Mouse (Mus musculus) C2C12 (cell line): ENCODE data around the gene Spag6. TPM values are rescaled to one million over a fixed set of nuclear protein-coding genes. Genes with fewer than 3 reads are reported as not detected.

Experiments
- H3K27me3 ChIP-seq: one replicate; pipeline ENCODE4 v1.6.1; 2011; ENCODE audit not compliant: control insufficient read depth, insufficient read depth, insufficient read length
- H3K36me3 ChIP-seq: one replicate; pipeline ENCODE4 v1.6.1; 2011; ENCODE audit not compliant: control insufficient read depth, insufficient read depth
- H3K4me3 ChIP-seq: one replicate; pipeline ENCODE4 v1.5.1; 2011; ENCODE audit warnings: mild to moderate bottlenecking, control low read depth; ENCODE audit not compliant: poor library complexity, insufficient read depth, severe bottlenecking
- H3K79me2 ChIP-seq: one replicate; pipeline ENCODE4 v1.6.1; 2011; ENCODE audit not compliant: control insufficient read depth, insufficient read depth
- H3K79me3 ChIP-seq: one replicate; pipeline ENCODE4 v1.6.1; 2011; ENCODE audit warnings: low read depth, control low read depth
- H3ac ChIP-seq: one replicate; pipeline ENCODE3; 2011; ENCODE audit warnings: low read depth; ENCODE audit not compliant: control insufficient read depth, insufficient read length
- CEBPB ChIP-seq: IDR thresholded peaks from one replicate; pipeline ENCODE4 v1.6.1; 2011; ENCODE audit warnings: low read depth, mild to moderate bottlenecking, control low read depth, moderate library complexity
- CTCF ChIP-seq: IDR thresholded peaks from one replicate; pipeline ENCODE4 v1.5.1; 2011; ENCODE audit not compliant: control insufficient read depth, insufficient read depth, insufficient read length
- FOSL1 ChIP-seq: IDR thresholded peaks from one replicate; pipeline ENCODE4 v1.8.0; 2011; ENCODE audit warnings: mild to moderate bottlenecking, low read length; ENCODE audit not compliant: poor library complexity, insufficient read depth, severe bottlenecking
- MAX ChIP-seq: IDR thresholded peaks from one replicate; pipeline ENCODE4 v1.6.1; 2011; ENCODE audit warnings: mild to moderate bottlenecking, control low read depth
- MYOD1 ChIP-seq: IDR thresholded peaks from one replicate; pipeline ENCODE4 v1.6.1; 2011; ENCODE audit warnings: low read depth; ENCODE audit not compliant: control insufficient read depth, insufficient read length
- MYOG ChIP-seq: IDR thresholded peaks from one replicate; pipeline ENCODE4 v1.6.1; 2011; ENCODE audit not compliant: control insufficient read depth, insufficient read length; ENCODE audit errors: extremely low read depth
- USF1 ChIP-seq: IDR thresholded peaks from one replicate; pipeline ENCODE4 v1.6.1; 2011; ENCODE audit warnings: low read depth, mild to moderate bottlenecking, control low read depth, moderate library complexity
- polyA plus RNA-seq: library from polyadenylated mRNA; unstranded; fragments of >200 nt; fragmentation: generic; extraction: Trizol; gene quantifications from one replicate; pipeline ENCODE4 v1.2.1, GENCODE M21; 2012; ENCODE audit warnings: missing spikeins

Spag6 gene
- polyA plus RNA-seq, 1 experiment, result 0.14 TPM

GRCm38 (mm10) chr2:18772413-18772812, 78.6 kb downstream of the Spag6 start:
- H3K4me3 ChIP-seq, result no peak overlapping the region
- TF ChIP-seq FOSL1, result peak; percentile 81
- no peak for TF ChIP-seq USF1
- TF ChIP-seq MYOD1, result peak; percentile 35
- TF ChIP-seq CTCF, result no peak
- peak; percentile 57 for TF ChIP-seq MAX
- H3K27me3 ChIP-seq, result no peaks in the 10 kb centered on the region
- no peaks in the 10 kb centered on the region for H3K36me3 ChIP-seq
- no peak overlapping the region for H3ac ChIP-seq
- H3K79me3 ChIP-seq, result no peaks in the 10 kb centered on the region
- no peaks in the 10 kb centered on the region for H3K79me2 ChIP-seq

DNA sequence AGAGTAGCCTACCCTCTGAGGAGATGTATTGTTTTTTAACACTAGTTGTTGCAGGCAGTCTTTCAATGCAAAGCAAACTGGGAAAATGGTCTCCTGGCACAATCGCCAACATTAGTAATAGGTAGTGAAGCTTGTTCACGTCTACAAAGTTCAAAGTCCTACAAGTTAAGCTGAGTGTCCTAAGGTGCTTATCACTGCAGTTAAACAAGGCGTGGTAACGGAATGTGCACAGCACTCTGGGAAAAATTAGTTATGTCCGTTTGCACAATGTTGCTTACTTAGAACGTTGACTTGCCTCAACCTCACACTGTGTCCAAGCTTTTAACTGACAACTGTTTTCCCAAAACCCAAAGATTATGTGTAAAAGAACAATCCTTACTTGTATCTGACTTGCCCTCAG, 80.5 kb downstream of the Spag6 start:
- Histone ChIP-seq H3K36me3 (no peaks in the 10 kb centered on the region), H3K79me2 (no peaks in the 10 kb centered on the region), H3K79me3 (no peaks in the 10 kb centered on the region), H3K4me3 (no peak overlapping the region), H3K27me3 (no peaks in the 10 kb centered on the region), H3ac (no peak overlapping the region)
- no peak for TF ChIP-seq MYOG
- no peak for TF ChIP-seq CTCF
- no peak for TF ChIP-seq USF1

DNA sequence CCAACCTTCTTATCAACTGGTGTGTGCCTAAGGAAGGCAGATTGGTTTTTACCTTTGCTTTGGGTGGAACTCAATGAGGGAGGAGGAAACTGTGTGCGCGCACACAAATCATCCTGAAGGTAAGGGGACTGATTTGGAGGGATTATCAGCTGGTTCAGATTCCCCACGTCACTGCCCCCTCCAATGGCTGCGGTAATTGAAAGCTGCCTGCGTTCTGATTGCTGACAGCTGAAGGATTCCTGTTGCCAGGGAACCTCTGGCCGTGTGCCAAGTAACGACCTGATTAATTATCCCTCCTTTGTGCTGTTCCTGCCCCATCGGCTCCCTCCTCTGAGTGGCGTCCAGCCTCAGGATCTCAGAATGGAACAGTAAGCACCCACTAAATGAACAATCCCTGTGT, 84.4 kb downstream of the Spag6 start:
- no peaks in the 10 kb centered on the region for H3K27me3 ChIP-seq
- no peaks in the 10 kb centered on the region for H3K79me2 ChIP-seq
- no peaks in the 10 kb centered on the region for H3K79me3 ChIP-seq
- no peaks in the 10 kb centered on the region for H3K36me3 ChIP-seq
- H3K4me3 ChIP-seq, result no peak overlapping the region
- no peak overlapping the region for H3ac ChIP-seq
- TF ChIP-seq MAX, result no peak
- TF ChIP-seq MYOD1, result no peak
- TF ChIP-seq USF1, result no peak
- TF ChIP-seq CTCF, result no peak
- TF ChIP-seq CEBPB, result no peak
- no peak for TF ChIP-seq FOSL1
- no peak for TF ChIP-seq MYOG

DNA sequence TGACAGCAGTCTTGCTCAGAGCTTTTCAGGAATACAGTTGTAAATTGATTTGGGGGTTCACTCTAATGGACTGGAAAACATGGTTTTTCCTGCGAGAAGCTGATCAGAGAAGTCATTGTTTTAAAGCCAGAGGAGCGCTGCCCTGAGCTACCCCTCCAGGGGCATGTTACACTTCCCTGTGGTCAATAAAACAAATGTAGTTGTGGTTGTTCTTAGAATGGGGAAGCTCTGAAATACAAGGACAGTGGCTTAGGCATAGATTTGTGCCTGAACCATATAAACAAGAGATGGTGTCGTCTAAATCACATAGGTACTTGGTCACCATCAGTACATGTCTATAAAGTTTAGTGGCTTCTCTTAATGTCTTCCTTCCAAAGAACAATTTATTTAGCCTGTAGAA, 86.0 kb downstream of the Spag6 start:
- TF ChIP-seq MAX (no peak), USF1 (no peak), MYOG (no peak), MYOD1 (no peak), CEBPB (no peak), FOSL1 (no peak), CTCF (no peak)
- Histone ChIP-seq H3ac (no peak overlapping the region), H3K79me3 (no peaks in the 10 kb centered on the region), H3K27me3 (no peaks in the 10 kb centered on the region), H3K79me2 (no peaks in the 10 kb centered on the region), H3K4me3 (no peak overlapping the region), H3K36me3 (no peaks in the 10 kb centered on the region)

DNA sequence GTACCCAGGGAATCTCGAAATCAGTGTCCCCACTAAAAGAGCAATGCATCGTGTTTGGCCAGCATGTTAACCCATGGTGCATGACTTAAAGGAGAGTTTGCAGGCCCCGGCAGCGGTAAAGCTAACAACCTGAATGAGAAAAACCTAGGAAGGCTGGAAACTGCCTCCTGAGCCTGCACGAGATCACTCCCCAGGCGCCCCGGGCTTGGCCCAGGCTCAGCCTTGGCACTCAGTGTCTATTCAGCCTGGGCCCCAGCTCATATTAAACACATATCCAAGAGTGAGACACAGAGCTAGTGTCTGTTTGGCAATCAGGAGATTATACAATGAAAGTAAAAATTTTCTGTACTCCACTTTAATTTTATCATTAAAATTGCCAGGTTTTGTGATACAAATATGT, 87.5 kb downstream of the Spag6 start:
- TF ChIP-seq CTCF (no peak), MYOG (no peak)
- Histone ChIP-seq H3ac (no peak overlapping the region), H3K79me3 (no peaks in the 10 kb centered on the region), H3K4me3 (no peak overlapping the region), H3K27me3 (no peaks in the 10 kb centered on the region), H3K36me3 (no peaks in the 10 kb centered on the region), H3K79me2 (no peaks in the 10 kb centered on the region)

DNA sequence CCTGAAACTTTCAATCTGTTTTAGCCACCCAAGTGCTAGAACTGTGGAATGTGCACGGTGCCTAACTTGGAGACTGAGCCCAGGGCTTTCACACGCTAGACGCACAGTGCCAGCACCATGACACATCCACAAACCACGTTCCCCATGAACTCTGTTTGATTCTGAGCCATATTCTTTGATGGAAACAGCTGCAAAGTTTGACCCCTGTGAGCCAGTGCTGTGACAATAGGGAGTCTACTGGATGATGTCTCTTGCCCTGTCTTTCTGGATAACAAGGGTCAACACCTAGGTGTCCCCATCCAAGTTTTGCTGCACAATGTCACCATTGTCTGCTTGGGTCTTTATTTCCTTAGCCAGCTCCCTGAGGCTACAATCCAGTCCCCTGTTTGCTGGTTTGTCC, 100.4 kb downstream of the Spag6 start:
- Histone ChIP-seq H3ac (no peak overlapping the region), H3K4me3 (no peak overlapping the region), H3K27me3 (no peaks in the 10 kb centered on the region), H3K79me2 (no peaks in the 10 kb centered on the region), H3K36me3 (no peaks in the 10 kb centered on the region), H3K79me3 (no peaks in the 10 kb centered on the region)
- TF ChIP-seq MYOD1 (peak; percentile 13), CTCF (no peak), CEBPB (no peak)

GRCm38 (mm10) chr2:18797776-18798175, 103.9 kb downstream of the Spag6 start:
- Histone ChIP-seq H3K36me3 (no peaks in the 10 kb centered on the region), H3K27me3 (no peaks in the 10 kb centered on the region), H3K79me3 (no peaks in the 10 kb centered on the region), H3ac (no peak overlapping the region), H3K79me2 (no peaks in the 10 kb centered on the region), H3K4me3 (no peak overlapping the region)
- TF ChIP-seq CEBPB (no peak), USF1 (no peak), CTCF (no peak), MYOG (no peak), MYOD1 (no peak), FOSL1 (no peak), MAX (no peak)
